Mouse (Mus musculus) urinary bladder, postnatal 10 days (tissue): ENCODE measurements around the gene Slc6a6.

Experiments used
- DNase-seq: peaks from one replicate; pipeline ENCODE4 v3.0.0; 2022; ENCODE audit warnings: low spot score

The Slc6a6 gene

GRCm38 (mm10) chr6:91727361-91727760 is 43.5 kb downstream of the Slc6a6 start:
- DNase-seq, result no peak

DNA sequence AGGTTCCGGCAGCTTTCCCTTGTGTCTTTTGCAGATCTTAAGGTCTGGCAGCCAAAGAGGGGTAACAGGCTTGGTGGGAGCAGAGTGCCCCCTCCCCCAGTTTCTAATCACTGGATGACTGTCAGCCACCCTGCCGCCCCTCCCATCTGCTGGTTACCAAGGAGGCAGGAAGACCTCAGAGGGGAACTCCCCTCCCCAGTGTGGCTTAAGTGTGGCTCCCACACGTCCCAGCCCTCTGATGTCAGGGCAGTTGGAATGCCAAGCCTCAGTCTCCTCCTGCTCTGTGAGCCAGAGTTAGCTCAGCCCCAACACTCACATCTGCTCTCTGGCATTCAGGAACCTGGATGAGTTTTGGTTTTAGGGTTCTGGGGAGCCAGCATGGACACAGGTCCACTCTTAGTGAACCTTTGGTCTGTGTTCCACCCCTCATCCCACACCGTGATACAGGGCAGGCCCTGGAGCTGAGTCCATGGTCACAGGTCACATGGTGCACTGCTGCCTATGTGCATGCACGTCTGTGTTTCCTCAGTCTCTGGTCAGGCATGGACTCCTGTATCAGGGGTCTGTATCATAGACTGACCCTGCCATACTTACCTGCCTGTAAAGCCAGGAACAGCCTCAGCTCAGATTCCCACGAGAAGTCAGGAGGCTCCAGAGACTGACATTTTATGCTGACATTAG is 45.2 kb downstream of the Slc6a6 start:
- DNase-seq, result no peak

GRCm38 (mm10) chr6:91729677-91730127 is 45.8 kb downstream of the Slc6a6 start:
- DNase-seq, result peak; percentile 32

DNA sequence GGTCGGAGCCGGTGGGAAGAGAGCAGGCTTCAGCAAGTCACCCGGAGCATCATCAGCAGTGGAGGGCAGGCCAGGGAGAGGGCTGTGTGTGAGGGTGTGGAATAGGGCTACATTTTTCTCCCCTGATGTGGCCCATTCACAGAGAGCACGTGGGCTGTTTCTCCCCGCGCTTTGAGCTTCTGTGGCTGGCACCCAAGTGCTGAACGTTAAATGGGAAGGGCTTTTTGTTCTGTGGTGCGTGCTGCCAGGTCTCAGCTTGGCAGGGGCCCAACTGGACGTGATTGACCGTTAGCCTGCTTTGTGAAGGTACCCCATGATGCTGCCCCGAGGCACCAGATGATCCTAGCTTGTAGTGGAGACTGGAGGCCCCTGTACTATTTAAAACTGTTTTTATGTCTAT is 48.3 kb downstream of the Slc6a6 start:
- DNase-seq, result no peak

GRCm38 (mm10) chr6:91736471-91736870 is 52.6 kb downstream of the Slc6a6 start:
- DNase-seq, result no peak

- no peak for DNase-seq
Observed at GRCm38 (mm10) chr6:91737451-91737850, 53.6 kb downstream of the Slc6a6 start.

- no peak for DNase-seq
Observed at GRCm38 (mm10) chr6:91738058-91738457, 54.2 kb downstream of the Slc6a6 start.

DNA sequence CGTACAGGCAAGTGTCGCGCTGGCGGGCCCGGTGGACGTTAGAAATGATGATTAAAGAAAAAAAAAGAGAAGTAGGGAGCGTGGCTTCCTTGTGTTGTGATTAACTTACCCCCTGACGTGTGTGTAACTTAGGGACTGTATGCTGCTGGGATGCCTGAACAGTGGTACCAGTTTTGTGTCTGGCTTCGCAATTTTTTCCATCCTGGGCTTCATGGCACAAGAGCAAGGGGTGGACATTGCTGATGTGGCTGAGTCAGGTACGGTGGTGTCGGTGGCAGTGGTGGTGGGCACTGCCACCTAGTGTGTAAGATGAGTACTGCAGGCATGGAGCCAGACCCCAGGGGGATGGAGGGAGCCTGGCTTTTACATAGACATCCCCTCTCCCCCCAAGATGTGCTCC is 57.2 kb downstream of the Slc6a6 start:
- DNase-seq, result no peak

GRCm38 (mm10) chr6:91742466-91742865 is 58.6 kb downstream of the Slc6a6 start:
- no peak for DNase-seq

GRCm38 (mm10) chr6:91742995-91743394 is 59.1 kb downstream of the Slc6a6 start:
- no peak for DNase-seq

- no peak for DNase-seq
Observed at GRCm38 (mm10) chr6:91743886-91744285, 60.0 kb downstream of the Slc6a6 start.

GRCm38 (mm10) chr6:91745246-91745645 is 61.4 kb downstream of the Slc6a6 start:
- no peak for DNase-seq

DNA sequence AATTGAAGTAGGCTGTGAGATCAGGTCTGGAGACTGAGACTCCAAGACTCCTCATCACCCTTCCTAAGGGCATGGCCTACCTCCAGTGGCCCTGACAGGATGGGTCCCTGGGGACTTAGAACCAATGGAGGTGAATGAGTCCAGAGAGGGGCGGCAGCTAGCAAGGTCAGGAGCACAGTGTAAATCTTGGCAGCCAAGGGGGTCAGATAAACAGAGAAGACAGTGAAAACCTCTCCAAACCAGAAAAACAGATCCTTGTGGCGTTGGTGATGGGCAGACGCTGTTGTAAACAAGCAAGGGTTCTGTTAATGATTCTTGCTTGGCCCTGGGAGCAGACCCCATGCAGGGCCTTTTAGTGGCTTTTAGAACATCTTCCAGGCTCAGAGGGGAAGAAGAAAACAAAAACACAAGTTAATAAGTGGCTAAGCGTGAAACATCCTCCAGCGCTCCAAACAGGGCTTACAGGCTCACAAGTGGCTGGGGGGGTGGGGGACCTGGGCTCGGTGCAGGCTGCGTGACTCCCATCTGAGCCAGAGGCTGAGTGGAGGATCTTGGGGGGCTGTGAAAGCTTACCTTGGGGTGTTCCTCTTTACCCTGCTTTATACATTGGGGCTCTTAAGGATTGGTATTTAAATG is 62.2 kb downstream of the Slc6a6 start:
- DNase-seq, result no peak

DNA sequence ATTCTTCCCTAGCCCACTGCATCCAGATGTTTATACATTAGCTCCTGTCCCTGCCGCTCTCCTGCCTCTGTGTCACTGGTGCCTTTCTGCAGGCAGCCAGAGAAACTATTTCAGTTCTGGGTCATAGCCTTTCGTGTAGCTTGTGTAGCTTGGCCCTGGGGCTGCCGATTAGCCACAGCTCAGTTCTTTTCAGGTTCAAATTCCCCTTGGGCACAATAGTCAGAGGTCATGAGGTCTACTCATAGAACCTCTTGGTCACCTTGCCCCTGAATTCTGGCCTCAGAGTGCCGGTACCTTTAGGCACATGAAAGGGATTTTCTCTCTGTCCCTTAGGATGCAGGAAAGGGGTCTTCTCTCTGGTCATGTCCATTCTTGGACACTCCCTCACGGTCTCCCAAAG is 62.9 kb downstream of the Slc6a6 start:
- no peak for DNase-seq

DNA sequence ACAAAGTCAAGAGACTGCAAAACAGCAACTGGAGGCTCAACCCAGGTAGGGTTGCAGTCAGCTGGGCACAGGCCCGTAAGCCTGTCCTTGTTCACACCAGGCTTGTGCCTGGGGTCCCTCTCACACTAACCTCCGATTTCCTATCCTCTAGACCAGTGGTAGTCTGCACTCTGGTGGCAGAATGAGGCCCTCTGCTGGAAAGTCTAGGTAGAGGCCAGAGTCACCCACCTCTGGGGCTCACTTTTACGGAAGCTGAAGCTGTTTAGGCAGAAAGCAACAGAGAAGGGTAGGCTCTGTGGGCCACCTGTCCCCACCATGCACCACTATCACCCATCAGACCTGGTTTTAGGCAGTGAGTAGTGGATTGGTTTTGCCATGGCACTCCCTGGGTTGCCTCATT is 67.1 kb downstream of the Slc6a6 start:
- no peak for DNase-seq

- no peak for DNase-seq
Observed at GRCm38 (mm10) chr6:91752884-91753283, 69.0 kb downstream of the Slc6a6 start.

- DNase-seq, result no peak
Observed at GRCm38 (mm10) chr6:91754098-91754497, 70.2 kb downstream of the Slc6a6 start.

DNA sequence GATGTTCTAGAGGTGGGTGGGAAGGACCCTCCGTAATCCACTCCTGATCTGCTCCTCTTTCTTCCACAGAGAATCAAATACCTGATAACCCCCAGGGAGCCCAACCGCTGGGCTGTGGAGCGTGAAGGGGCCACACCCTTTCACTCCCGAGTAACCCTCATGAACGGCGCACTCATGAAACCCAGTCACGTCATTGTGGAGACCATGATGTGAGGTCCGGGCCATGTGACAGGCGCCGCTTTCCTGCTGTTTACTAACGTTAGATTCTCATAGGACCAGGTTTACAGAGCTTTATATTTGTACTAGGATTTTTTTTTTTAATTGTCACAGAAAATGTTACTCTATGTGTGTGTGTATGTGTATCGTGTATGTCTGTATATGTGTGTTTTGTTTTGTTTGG is 71.0 kb downstream of the Slc6a6 start:
- DNase-seq, result no peak

DNA sequence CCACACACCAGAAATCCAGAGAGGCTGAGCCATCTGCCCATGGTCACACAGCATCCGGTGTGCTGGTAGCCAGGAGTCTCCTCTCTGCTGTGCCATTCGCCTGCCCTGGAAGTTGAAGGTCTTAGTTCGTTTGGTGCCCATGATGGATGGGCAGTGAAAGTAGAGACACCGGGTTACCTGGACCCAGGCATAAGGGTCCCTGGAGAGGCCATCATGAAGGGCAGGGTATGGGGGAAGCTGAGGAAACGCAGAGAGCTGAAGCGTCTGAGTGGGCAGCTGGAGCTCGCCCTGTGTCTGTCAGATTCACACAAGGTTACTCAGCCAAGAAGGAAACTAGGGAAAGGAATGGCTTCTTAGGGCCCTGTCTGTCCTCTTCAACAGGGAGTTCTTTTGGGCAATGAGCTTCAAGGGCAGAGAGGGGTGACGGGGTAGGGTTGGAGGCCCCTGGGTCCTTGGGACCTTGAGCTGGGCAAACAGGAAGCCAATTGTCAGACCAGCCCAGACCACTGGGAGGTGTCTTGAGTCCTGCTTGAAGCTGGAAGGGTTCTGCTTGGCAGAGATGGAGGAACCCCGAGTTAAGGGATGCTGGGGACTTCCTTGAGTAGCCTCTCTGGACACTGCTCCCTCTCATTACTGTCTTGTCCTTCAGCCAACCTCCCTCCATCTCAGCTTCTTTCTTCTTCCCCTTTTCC is 78.3 kb downstream of the Slc6a6 start:
- DNase-seq, result no peak

- DNase-seq, result no peak
Observed at GRCm38 (mm10) chr6:91767550-91767949, 83.7 kb downstream of the Slc6a6 start.

DNA sequence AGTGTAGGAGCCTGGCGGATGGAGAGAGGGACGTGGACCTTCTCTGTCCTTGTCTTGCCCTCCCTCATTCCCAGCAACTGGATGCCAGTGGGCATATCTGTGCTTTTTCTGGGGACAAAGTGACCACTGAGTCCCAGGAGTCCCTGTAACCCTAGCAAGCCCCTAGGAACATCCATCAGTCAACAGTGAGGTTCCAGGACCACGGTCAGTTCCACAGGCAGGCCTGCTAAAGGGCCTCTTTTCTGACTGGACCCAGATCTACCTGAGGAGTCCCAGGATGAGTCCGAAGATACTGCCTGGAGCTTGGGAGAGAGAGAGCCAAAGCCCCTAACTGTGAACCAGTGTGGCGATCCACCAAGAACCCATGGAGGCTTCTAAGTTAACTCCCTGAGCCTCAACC is 90.1 kb downstream of the Slc6a6 start:
- no peak for DNase-seq

- no peak for DNase-seq
Observed at GRCm38 (mm10) chr6:91776543-91776942, 92.7 kb downstream of the Slc6a6 start.

GRCm38 (mm10) chr6:91779206-91779605 is 95.4 kb downstream of the Slc6a6 start:
- DNase-seq, result no peak
